Mouse (Mus musculus): Measurements from ENCODE around the gene Bsx. TPM values are rescaled to one million over a fixed set of nuclear protein-coding genes. Genes with fewer than 3 reads are reported as not detected.

Gene Bsx
- total RNA-seq (2021), result not detected
- long read RNA-seq, result 0 reads

DNA sequence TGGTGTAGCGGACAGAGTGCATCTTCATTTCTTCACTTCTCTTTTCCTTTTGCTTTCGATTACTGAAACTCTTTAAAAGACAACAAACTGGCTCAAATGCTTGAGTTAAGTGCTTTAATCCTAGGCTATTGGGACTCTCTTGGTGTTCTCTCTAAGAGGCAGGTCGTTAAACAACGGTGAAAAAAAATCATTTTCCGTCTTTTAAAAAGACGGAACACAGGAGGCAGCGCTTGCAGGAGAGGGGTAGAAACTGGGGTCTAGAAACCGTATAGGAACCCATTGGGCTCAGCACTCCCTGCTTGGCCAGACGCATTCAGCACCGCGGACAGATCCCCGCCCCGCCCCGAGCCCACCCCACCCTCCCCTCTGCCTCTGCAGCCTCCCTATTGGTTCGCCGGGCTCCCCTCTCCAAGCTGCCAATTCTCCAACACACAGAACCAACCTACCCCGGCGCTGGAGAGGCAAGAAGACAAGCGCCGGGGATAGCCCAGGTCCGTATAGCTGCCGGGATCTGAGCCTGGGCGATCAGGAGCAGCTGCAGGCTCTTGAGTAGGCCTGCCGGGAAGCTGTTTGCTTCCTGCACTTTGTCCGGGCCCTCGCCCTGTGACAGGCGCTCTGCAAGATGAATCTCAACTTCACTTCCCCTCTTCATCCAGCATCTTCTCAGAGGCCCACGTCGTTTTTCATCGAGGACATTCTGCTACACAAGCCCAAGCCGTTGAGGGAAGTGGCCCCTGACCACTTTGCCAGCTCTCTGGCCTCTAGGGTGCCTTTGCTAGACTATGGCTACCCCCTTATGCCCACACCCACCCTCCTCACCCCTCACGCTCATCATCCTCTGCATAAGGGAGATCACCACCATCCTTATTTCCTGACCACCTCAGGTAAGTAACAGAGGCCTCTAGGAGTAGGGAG, at the start of gene Bsx:
Gene Bsx (plus strand): TSS at position 572 of the 915 bp plus-strand sequence.
- peak in 1 of 2 experiments; percentile 57 for DNase-seq (ENCODE audit: low spot score in 2 of 2)

DNA sequence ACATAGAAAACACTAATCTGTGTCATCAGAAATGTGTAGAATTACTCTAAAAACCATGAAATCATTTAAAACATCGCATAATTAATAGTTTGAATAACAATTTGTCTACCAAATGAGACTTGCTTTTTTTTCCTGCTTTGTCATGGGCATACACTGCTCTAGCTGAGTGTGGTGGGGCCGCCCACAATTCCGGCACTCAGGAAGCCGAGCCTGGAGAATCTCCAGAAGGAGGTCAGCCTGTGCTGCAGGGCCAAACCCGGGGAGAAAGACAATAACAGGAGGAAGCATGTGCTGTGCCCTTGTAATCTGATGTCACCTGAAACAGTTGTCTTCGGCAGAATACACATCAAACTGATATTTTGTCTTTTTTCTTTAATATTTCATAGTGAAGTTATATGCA, 48.3 kb upstream of the Bsx start:
- no peak for DNase-seq (ENCODE audit: low spot score in 2 of 2)

- no peak for DNase-seq (ENCODE audit: low spot score in 2 of 2)
Measured at GRCm38 (mm10) chr9:40827366-40827765, 46.6 kb upstream of the Bsx start.

DNA sequence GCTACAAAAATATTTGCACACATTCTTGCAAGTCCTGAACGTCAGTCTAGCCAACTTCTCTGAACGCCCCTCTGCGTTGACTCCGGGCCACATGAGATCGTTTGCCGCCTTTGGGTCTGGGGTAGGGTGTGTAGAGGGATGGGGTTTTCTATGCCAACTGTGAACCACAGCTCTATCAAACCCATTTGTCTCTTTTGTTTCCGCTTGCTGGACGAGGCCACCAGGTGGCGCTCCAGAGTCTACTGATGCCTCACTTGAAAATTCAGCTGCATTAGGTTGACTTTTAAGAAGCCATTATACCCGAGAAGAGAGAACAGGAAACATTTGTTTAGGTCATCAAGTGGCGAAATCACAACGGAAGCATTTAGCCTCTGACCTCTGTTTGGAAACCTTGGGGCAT, 39.4 kb upstream of the Bsx start:
- DNase-seq (ENCODE audit: low spot score in 2 of 2), result peak; percentile 88 to 89

DNA sequence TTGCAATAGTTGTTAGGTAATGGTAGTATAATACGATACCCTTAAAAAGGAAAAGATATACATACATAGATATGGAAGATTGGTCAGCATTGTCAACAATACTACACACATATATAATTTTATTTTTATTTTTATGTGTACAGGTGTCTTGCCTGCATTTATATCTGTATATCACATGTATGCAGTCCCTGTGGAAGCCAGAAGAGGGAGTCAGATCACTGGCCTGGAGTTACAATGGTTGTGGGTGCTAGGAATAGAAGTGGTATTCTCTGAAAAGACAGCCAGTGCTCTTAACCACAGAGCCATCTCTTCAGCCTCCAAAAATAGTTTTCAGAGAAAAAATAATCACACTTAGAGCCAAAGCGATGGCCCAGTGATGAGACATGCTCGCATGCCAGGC, 37.2 kb upstream of the Bsx start:
- no peak for DNase-seq (ENCODE audit: low spot score in 2 of 2)

DNA sequence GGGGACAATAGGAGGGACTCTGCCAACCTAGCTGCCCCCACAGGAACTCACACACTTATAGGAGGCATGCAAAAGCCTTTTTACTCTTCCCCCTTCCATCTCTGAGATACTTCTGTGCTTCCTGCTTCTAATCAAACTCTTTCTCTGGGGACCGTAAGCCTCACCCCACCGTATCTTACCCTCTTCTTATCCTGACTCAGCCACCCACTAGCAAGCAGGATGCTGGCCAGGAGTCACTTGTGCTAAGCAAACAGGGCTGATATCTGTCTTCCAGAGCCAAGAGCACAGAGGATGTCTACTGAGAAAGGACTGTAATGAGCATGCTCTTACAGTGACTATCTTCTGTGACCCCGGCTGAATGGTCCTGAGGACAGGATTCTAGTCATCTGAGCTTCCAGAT, 34.3 kb upstream of the Bsx start:
- DNase-seq (ENCODE audit: low spot score in 2 of 2), result no peak

DNA sequence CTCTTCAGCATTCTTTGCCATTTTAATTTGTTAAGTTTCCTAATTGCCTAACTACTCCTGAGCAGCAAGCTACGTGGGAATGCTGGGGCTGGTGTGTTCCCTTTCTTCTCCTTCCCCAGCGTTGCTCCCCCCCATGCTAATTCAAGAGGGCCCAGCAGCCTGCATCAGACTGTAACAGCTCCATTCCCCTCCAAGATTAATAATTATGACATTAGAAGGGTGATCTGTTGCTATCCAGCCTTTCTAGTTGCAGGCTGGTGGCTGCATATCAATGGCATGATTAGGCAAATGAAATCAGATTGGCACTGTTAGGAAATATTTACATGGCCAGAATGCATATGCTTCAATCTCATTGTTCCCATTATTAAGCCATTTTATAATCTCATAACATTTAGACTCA, 22.4 kb upstream of the Bsx start:
- DNase-seq (ENCODE audit: low spot score in 2 of 2), result no peak

- DNase-seq (ENCODE audit: low spot score in 2 of 2), result peak in 1 of 2 experiments; percentile 44
Measured at GRCm38 (mm10) chr9:40858461-40859160, 15.3 kb upstream of the Bsx start.

- DNase-seq (ENCODE audit: low spot score in 2 of 2), result no peak
Measured at GRCm38 (mm10) chr9:40859196-40859595, 14.7 kb upstream of the Bsx start.

DNA sequence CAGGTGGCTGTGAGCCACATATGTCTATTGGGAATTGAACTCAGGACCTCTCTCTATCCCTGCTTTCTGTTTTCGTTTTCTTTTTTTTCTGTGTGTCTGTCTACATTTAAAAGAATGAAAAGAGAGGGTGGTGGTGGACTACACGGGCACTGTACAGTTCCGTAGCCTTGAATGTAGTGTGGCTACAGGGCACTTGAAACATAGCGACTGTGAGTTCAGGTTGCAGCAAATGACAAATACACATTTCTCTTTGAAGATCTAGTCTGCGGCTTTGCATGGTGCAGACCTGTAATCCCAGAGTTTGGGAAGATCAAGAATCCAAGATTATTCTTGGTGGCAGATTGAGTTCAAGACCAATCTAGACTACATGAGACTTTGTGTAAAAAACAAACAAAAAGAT, 3.6 kb upstream of the Bsx start:
- DNase-seq (ENCODE audit: low spot score in 2 of 2), result no peak

- no peak for DNase-seq (ENCODE audit: low spot score in 2 of 2)
Measured at GRCm38 (mm10) chr9:40871369-40872155, 2.4 kb upstream of the Bsx start.

DNA sequence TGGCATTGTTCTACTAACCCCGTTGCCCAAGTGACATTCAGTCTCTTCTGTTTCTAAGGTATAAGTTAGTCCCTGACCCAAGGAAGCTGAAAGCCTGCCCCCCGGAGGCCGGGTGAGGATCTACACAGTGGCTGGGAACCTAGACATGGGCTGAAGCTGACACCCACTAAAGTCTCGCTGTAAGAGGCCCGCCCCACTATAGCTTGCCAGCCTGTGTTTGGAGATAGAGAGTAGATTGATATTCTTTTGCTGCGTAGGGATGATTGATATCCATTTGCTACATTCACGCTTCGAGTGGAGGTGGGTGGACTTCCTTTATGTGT, 1.8 kb upstream of the Bsx start:
- DNase-seq (ENCODE audit: low spot score in 2 of 2), result no peak

GRCm38 (mm10) chr9:40874961-40875360, 1.0 kb downstream of the Bsx start:
- no peak for DNase-seq (ENCODE audit: low spot score in 2 of 2)

DNA sequence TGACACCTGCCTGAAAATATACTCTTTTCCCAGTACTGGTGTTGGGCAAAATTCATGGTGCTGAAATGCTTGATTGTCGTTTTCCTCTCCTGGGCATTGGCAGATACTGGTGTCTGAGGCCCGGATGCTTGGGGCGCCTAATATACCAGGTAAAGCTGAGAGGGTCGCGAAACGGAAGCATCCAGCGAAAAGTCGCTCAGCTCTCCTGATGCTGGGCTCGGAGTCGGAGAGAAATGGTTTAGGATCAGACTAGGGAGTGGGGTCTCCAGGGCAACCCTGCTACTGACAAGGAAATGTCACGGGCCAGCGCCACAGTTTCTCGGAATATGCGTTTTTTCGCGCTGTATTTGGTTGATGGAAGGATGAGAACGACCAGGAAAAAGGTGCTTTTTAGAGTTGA, 1.5 kb downstream of the Bsx start:
- no peak for DNase-seq (ENCODE audit: low spot score in 2 of 2)

GRCm38 (mm10) chr9:40876164-40876563, 2.2 kb downstream of the Bsx start:
- no peak for DNase-seq (ENCODE audit: low spot score in 2 of 2)

DNA sequence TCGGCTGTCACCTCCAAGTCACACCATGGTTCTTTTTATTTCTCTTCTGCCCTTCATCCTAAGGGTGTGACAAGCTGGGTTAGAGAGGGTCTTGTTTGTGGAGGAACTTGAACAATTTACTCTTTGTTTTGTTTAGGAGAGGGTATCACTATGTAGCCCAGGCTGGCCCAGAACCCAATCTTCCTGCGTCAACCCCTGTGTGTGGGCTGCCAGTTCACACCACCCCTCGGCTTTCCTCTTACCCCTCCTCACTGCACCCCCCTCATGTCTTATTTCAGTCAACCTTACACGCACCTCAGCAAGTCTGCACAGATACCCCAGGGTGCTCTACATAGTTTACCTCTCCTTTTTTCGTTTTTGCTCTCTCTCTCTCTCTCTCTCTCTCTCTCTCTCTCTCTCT, 2.8 kb downstream of the Bsx start:
- DNase-seq (ENCODE audit: low spot score in 2 of 2), result no peak

GRCm38 (mm10) chr9:40877146-40877880, 3.4 kb downstream of the Bsx start:
- DNase-seq (ENCODE audit: low spot score in 2 of 2), result no peak

GRCm38 (mm10) chr9:40877881-40878235, 3.9 kb downstream of the Bsx start:
- no peak for DNase-seq (ENCODE audit: low spot score in 2 of 2)

DNA sequence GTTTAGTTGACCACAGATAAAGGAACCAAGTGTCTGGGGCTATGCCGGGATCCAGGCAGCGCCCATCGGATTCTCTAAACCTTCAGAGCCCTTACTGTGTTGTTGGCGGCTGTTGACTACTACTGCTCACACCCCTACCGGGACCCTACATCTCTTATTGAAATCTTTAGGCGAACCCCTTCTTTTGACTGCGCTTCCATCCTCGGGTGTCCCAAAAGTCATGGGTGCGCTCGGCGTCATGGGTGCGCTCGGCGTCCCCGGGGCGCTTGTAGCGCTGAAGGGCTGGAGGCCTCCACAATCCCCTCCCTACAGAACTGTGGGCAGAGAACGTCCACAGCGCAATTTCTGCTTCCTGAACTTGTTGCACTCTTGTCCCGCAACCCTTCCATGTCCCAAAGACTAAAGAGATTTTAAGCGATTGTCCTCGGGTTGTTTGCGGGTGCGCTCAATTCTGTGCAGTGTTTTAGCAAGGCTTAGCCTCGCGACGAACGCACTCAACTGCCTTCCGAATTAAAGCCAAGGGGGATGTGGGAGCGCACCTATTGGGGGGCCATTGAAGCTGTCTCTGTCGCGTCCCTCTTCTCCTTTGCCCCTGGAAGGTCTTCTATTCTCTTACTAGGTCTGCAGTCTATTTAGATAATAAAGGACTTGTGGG, 4.5 kb downstream of the Bsx start:
- no peak for DNase-seq (ENCODE audit: low spot score in 2 of 2)

DNA sequence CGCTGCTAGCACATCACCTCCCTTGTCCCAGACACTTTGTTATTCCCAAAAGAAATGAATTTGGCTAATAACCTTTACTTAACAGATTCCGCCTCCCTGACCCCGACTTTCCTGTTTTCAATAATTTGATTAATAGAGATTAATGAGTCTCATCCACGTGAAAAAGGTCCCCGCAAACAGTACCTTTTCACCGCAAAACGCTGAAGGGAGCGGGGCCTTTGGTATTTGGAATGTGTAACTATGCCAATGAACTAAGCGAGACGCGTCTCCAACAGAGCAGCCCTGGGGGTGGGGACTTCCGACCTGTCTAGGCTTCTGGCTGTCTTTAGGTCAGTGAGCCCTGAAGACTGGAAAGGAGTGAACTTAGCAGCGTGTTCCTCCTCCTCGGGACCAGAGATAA, 5.1 kb downstream of the Bsx start:
- DNase-seq (ENCODE audit: low spot score in 2 of 2), result no peak

DNA sequence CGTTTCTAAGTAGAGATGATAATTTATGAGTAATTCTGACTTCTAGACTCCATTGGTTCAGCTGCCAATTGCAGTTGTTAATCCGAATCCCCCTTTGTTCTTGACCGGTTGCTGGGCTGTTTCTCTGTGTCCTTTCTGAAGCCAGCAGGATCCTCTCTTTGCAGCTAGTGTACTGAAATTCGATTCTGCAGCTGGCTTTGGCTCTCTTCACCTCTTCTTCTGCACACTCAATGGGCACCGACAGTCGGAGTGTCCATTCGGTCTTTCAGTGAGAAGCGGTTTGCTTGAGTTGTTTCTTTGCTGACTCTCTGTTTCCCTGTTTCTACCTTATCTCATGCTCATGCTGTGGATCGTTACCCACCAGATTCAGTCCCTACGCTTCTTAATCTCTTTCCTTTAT, 11.7 kb downstream of the Bsx start:
- no peak for DNase-seq (ENCODE audit: low spot score in 2 of 2)
